Mouse (Mus musculus) bone marrow macrophage, adult 2 months (primary cell): ENCODE data around the gene Osbpl10.

Experiments
- CTCF ChIP-seq: IDR thresholded peaks from 2 replicates; pipeline ENCODE4 v1.5.1; 2012; ENCODE audit warnings: low read depth, mild to moderate bottlenecking, low read length, moderate library complexity
- POLR2A ChIP-seq: IDR thresholded peaks from 2 replicates; pipeline ENCODE4 v1.6.1; 2012; ENCODE audit warnings: mild to moderate bottlenecking, low read depth, low read length, borderline replicate concordance

GRCm38 (mm10) chr9:114982689-114983360 is 4.5 kb downstream of the Osbpl10 start, which contains the start of gene Rps27rt:
- no peak for TF ChIP-seq CTCF
- no peak for TF ChIP-seq POLR2A
